Mouse (Mus musculus) liver, adult 10 weeks (tissue): ENCODE measurements around the gene Timm17a. TPM values are rescaled to one million over a fixed set of nuclear protein-coding genes. Genes with fewer than 3 reads are reported as not detected.

Source experiments
- polyA plus RNA-seq: library from polyadenylated mRNA; stranded (reverse); fragments of 350-450 nt; fragmentation: Illumina TruSeq; extraction: RNeasy Lipid Tissue Mini Kit (QIAGEN cat#74804); gene quantifications from one replicate; pipeline ENCODE4 v1.2.3, GENCODE M21; 2014; ENCODE audit warnings: low read depth, low replicate concordance

Timm17a gene
- 15.8 TPM for polyA plus RNA-seq

GRCm38 (mm10) chr1:135313284-135314031, at the start of gene Timm17a:
Gene Timm17a, minus strand, starts transcription at chr1:135313778.

GRCm38 (mm10) chr1:135324571-135324970, 11.0 kb upstream of the Timm17a start, which contains the start of gene Lmod1:
Gene Lmod1, plus strand, starts transcription at chr1:135324807.

GRCm38 (mm10) chr1:135283826-135284291, 29.7 kb downstream of the Timm17a start, which contains the start of gene Rnpep:
Gene Rnpep, minus strand, starts transcription at chr1:135284084.

GRCm38 (mm10) chr1:135258380-135259127, 55.0 kb downstream of the Timm17a start, which contains the start of gene Elf3:
Gene Elf3, minus strand, starts transcription at chr1:135258568.

Other genes with a start within 250 kb of the Timm17a start
- not detected for gene Lgr6, start 208.5 kb downstream of the Timm17a start, polyA plus RNA-seq
- gene Ptpn7, start 181.1 kb downstream of the Timm17a start, polyA plus RNA-seq: 0.11 TPM
- 10.5 TPM for gene Arl8a, start 167.0 kb downstream of the Timm17a start, polyA plus RNA-seq
- gene Gpr37l1, start 146.1 kb downstream of the Timm17a start, polyA plus RNA-seq: not detected
- gene Elf3, start 55.2 kb downstream of the Timm17a start, polyA plus RNA-seq: not detected
- 15.3 TPM for gene Rnpep, start 29.7 kb downstream of the Timm17a start, polyA plus RNA-seq
- gene Lmod1, start 11.0 kb upstream of the Timm17a start, polyA plus RNA-seq: not detected
- gene Shisa4, start 61.5 kb upstream of the Timm17a start, polyA plus RNA-seq: not detected
- 6.9 TPM for gene Ipo9, start 116.7 kb upstream of the Timm17a start, polyA plus RNA-seq